ENCODE assay signal across 7 mouse cellular contexts in the genomic region with DNA sequence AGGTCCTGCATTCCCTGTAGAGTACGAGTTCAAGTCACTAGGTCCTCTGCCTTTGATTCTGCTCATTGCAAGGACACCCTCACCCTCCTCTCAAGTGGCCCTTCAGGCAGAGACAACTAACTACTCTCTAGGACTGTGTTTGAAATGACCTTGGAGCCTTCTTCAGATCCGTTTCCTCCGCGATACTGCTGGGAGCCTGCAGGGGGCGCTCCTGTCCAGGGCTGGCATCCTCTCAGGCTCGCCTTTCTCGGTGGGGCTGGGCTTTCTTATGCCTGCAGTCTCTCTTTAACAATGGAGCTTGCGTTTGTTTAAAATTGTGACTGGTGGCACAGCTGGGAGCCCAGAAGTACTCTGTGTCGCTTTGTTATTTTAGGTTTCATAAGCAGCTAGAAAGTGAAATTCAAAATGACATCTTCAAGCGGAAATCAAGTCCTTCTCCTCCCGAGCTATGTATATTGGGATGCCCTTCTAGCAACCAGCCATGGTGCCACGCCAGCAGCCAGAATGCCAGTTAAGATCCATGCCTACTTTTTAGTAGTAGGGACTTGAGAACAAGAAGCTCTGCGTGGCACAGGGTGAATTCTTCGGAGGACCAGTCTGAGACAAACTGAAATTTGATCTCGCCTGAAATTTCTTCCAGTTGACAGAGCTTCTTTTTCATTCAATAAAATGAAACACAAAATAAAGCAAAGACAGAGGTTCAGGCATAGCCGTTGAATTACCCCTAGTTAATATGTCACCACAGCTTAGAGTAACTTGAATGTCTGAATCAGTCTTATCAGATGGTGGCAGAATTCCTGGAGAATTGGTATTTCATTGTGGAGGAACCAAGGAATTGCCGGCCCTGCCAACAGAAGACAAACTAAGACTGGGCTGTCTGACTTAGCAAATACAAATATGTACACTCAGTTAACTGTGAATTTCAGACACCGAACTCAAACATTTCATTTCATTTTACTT. TPM values are rescaled to one million over a fixed set of nuclear protein-coding genes. Genes with fewer than 3 reads are reported as not detected.
DNase-seq lines count a peak whose midpoint lies in the region; ATAC-seq and TF ChIP-seq lines count a peak whose summit lies in the region.

No protein-coding gene starts in this region.

- H3K36me3 ChIP-seq in embryonic facial prominence, embryonic 11.5 days (replicated peaks; ENCODE audit: control insufficient read depth, insufficient read depth, low read depth, low read length) = no peaks in the 10 kb centered on the region
- no peaks in the 10 kb centered on the region for H3K36me3 ChIP-seq in kidney, adult 2 months (ENCODE audit: control insufficient read depth, insufficient read depth, low read length)
- no peaks in the 10 kb centered on the region for H3K36me3 ChIP-seq in limb, embryonic 11.5 days (ENCODE audit: control insufficient read depth, insufficient read depth, low read length)
- H3K36me3 ChIP-seq in midbrain, embryonic 14.5 days (ENCODE audit: control insufficient read depth, insufficient read depth, low read length) = no peaks in the 10 kb centered on the region

- H3K4me3 ChIP-seq in embryonic facial prominence, embryonic 11.5 days (ENCODE audit: low read depth, low read length) = no peak overlapping the region
- H3K4me3 ChIP-seq in kidney, adult 2 months (ENCODE audit: insufficient read depth, low read depth, low read length) = peak overlapping the region; percentile 24; the same call in 1 of the 2 replicates
- no peak overlapping the region for H3K4me3 ChIP-seq in limb, embryonic 11.5 days (ENCODE audit: low read depth, low read length)
- no peak overlapping the region; the same call in 1 of the 2 replicates for H3K4me3 ChIP-seq in midbrain, embryonic 14.5 days (replicated peaks; ENCODE audit: low read depth, low read length)

- H3K9ac ChIP-seq in embryonic facial prominence, embryonic 11.5 days (replicated peaks; ENCODE audit: low read length) = no peak overlapping the region
- H3K9ac ChIP-seq in limb, embryonic 11.5 days (ENCODE audit: low read length) = no peak overlapping the region
- H3K9ac ChIP-seq in midbrain, embryonic 14.5 days (replicated peaks; ENCODE audit: low read length) = no peak overlapping the region; the same call in 1 of the 2 replicates

- no peaks in the 10 kb centered on the region for H3K27me3 ChIP-seq in embryonic facial prominence, embryonic 11.5 days (ENCODE audit: control insufficient read depth, insufficient read depth, low read length)
- H3K27me3 ChIP-seq in kidney, adult 2 months (replicated peaks; ENCODE audit: control insufficient read depth, insufficient read depth, low read length) = no peaks in the 10 kb centered on the region
- no peaks in the 10 kb centered on the region for H3K27me3 ChIP-seq in limb, embryonic 11.5 days (ENCODE audit: control insufficient read depth, insufficient read depth, low read length)
- H3K27me3 ChIP-seq in midbrain, embryonic 14.5 days (ENCODE audit: control insufficient read depth, insufficient read depth, low read length) = no peaks in the 10 kb centered on the region

- no peaks in the 10 kb centered on the region for H3K9me3 ChIP-seq in embryonic facial prominence, embryonic 11.5 days (replicated peaks; ENCODE audit: control insufficient read depth, low read length)
- H3K9me3 ChIP-seq in limb, embryonic 11.5 days (ENCODE audit: control insufficient read depth, low read length) = no peaks in the 10 kb centered on the region; the same call in 1 of the 2 replicates
- no peaks in the 10 kb centered on the region for H3K9me3 ChIP-seq in midbrain, embryonic 14.5 days (ENCODE audit: control insufficient read depth, low read length)

- 25% methylated on average over 18 of the region's 18 CpGs for WGBS in embryonic facial prominence, embryonic 11.5 days
- WGBS in kidney, adult 2 months = 11% methylated on average over 18 of the region's 18 CpGs
- WGBS in limb, embryonic 11.5 days = 35% methylated on average over 18 of the region's 18 CpGs
- WGBS in midbrain, embryonic 14.5 days = 29% methylated on average over 18 of the region's 18 CpGs

- H3K27ac ChIP-seq in embryonic facial prominence, embryonic 11.5 days (replicated peaks; ENCODE audit: low read depth, low read length) = no peak overlapping the region
- peak overlapping the region; percentile 81 for H3K27ac ChIP-seq in kidney, adult 2 months (ENCODE audit: insufficient read depth, low read depth, low read length)
- H3K27ac ChIP-seq in limb, embryonic 11.5 days (replicated peaks; ENCODE audit: low read depth, low read length) = no peak overlapping the region
- H3K27ac ChIP-seq in midbrain, embryonic 14.5 days (replicated peaks; ENCODE audit: low read depth, low read length) = 0 out of 2 replicates have a peak overlapping the region, but pooled peaks have one; percentile 37

- ATAC-seq in embryonic facial prominence, embryonic 11.5 days (replicated peaks; ENCODE audit: insufficient number of reproducible peaks, low FRiP score, low TSS enrichment, low read depth) = peak; percentile 52; the same call in 1 of the 2 replicates
- 0 out of 2 replicates have a peak, but pooled peaks have one; percentile 13 for ATAC-seq in limb, embryonic 11.5 days (ENCODE audit: insufficient number of reproducible peaks, low FRiP score, low TSS enrichment, low read depth)
- ATAC-seq in midbrain, embryonic 14.5 days (ENCODE audit: low FRiP score, low TSS enrichment) = peak; percentile 40; the same call in 1 of the 2 replicates

- TF ChIP-seq POLR2A in kidney, adult 2 months (IDR thresholded peaks at IDR 0.05; ENCODE audit: low read depth, low read length) = no peak

- no peaks in the 10 kb centered on the region for H3K4me1 ChIP-seq in embryonic facial prominence, embryonic 11.5 days (ENCODE audit: control insufficient read depth, insufficient read depth, low read length)
- peaks cover 6% of the 10 kb centered on the region; the same call in 1 of the 2 replicates for H3K4me1 ChIP-seq in kidney, adult 2 months (ENCODE audit: control insufficient read depth, insufficient read depth, low read length)
- no peaks in the 10 kb centered on the region for H3K4me1 ChIP-seq in limb, embryonic 11.5 days (ENCODE audit: control insufficient read depth, insufficient read depth, low read length)
- H3K4me1 ChIP-seq in midbrain, embryonic 14.5 days (ENCODE audit: control insufficient read depth, insufficient read depth, low read length) = no peaks in the 10 kb centered on the region

- H3K4me2 ChIP-seq in embryonic facial prominence, embryonic 11.5 days (ENCODE audit: low read depth, low read length) = peak overlapping the region; percentile 28; the same call in 1 of the 2 replicates
- no peak overlapping the region for H3K4me2 ChIP-seq in limb, embryonic 11.5 days (ENCODE audit: low read depth, severe bottlenecking)
- peak overlapping the region; percentile 34 for H3K4me2 ChIP-seq in midbrain, embryonic 14.5 days (ENCODE audit: low read length)

- peak; percentile 92 for DNase-seq in adrenal gland, postnatal 25 days
- DNase-seq in embryonic facial prominence, embryonic 11.5 days (ENCODE audit: low spot score) = peak; percentile 88
- DNase-seq in heart, adult 18-20 months = peak; percentile 81 to 94
- peak; percentile 89 for DNase-seq in kidney, adult 2 months
- DNase-seq in limb, embryonic 11.5 days (ENCODE audit: low spot score) = peak; percentile 89
- DNase-seq in midbrain, embryonic 14.5 days = peak; percentile 91
- peak; percentile 29 for DNase-seq in spleen, adult 12 weeks (ENCODE audit: low spot score)

- TF ChIP-seq CTCF in kidney, adult 2 months (conservative IDR thresholded peaks at IDR 0.05; ENCODE audit: insufficient read depth, insufficient read length, low read depth, low read length) = peak; percentile 97

RNA-seq across cellular contexts. Expression of gene Ubr2, which starts 28.8 kb away (rescaled TPM):
- total RNA-seq in adrenal gland, postnatal 25 days (2021) = 92.6 and 99.3 TPM in 2 replicates
- 15.0 and 16.1 TPM in 2 replicates for polyA plus RNA-seq in embryonic facial prominence, embryonic 11.5 days (2014; fragmentation: Nextera tagmentation; extraction: Ambion mirVana)
- total RNA-seq in heart, adult 18-20 months (2021) = 10 to 100 TPM; 68.8 to 77.6 TPM
- 25.3 and 27.2 TPM in 2 replicates for polyA plus RNA-seq in kidney, adult 2 months (2012; rRNA removed)
- polyA plus RNA-seq in limb, embryonic 11.5 days (2014; fragmentation: Nextera tagmentation; extraction: Ambion mirVana) = 19.2 and 20.2 TPM in 2 replicates
- polyA plus RNA-seq in midbrain, embryonic 14.5 days (2014; fragmentation: Nextera tagmentation; extraction: Ambion mirVana) = 19.7 and 24.1 TPM in 2 replicates

Comparison
In these comparisons a context has a peak if more than half of its experiments do, and no peak if none do; other contexts are left out.
1. DNase-seq: peak in every context shown above with its lines; median percentile 92 in adrenal gland, postnatal 25 days; 91 in midbrain, embryonic 14.5 days; 89 in kidney, adult 2 months; 89 in limb, embryonic 11.5 days; 88 in embryonic facial prominence, embryonic 11.5 days; 88 in heart, adult 18-20 months; 29 in spleen, adult 12 weeks.
2. H3K27ac ChIP-seq: peak in kidney, adult 2 months (single experiment) and midbrain, embryonic 14.5 days (single experiment); none in embryonic facial prominence, embryonic 11.5 days (single experiment) and limb, embryonic 11.5 days (single experiment).
3. Peak in every context shown above with its lines, with median percentiles within 50 percentile points of each other: ATAC-seq.